Mouse (Mus musculus) Patski (cell line): ENCODE results near the gene Gm27021. TPM values are rescaled to one million over a fixed set of nuclear protein-coding genes. Genes with fewer than 3 reads are reported as not detected.

Source experiments
- ATAC-seq: fragments of 100-300 bp; one replicate; pipeline ENCODE4 v1.8.0; 2021
- CTCF ChIA-PET: fragments of 350-600 bp; sonication (Branson Sonifier 250); formaldehyde crosslinking; loops from one replicate; lab custom pipeline; 2022; ENCODE audit warnings: inconsistent platforms; lab: Charles Lee
- POLR2A ChIA-PET: fragments of 350-600 bp; sonication (Branson Sonifier 250); formaldehyde crosslinking; loops from one replicate; lab custom pipeline; 2022; ENCODE audit warnings: antibody characterized with exemption, inconsistent platforms; lab: Charles Lee
- DNase-seq: peaks from one replicate; pipeline ENCODE4 v3.0.0-alpha.2; 2011; ENCODE audit warnings: low read depth, low spot score
- H3K27me3 ChIP-seq: fragments of 371-371 bp; one replicate; pipeline ENCODE4 v1.5.1; 2021
- CTCF ChIP-seq: fragments of 100-300 bp; IDR thresholded peaks from one replicate; pipeline ENCODE4 v1.5.1; 2021
- in situ Hi-C: fragments of 300-500 bp; cut with MboI; formaldehyde crosslinking; loops from 3 replicates; pipeline ENCODE4 v1.11.1; 2018; ENCODE audit warnings: low pct_unique_long_range_greater_than_20kb, mixed read lengths
- polyA plus RNA-seq: library from polyadenylated mRNA; unstranded; gene quantifications from one replicate; pipeline ENCODE4 v1.2.3, GENCODE M21; 2021

Gene Gm27021
- polyA plus RNA-seq, 1 experiment from 2014 or later = 1.4 TPM

- ATAC-seq = no peak
- TF ChIP-seq CTCF = no peak
- in situ Hi-C loops = no loop called here
- CTCF ChIA-PET = interaction anchor here (1.0 to 2.4 kb wide), 7 partner anchors 9 to 262 kb away, joined by 3 to 9 read pairs (median 4); no protein-coding TSS in a partner anchor
- POLR2A ChIA-PET = interaction anchor here (0.8 to 1.1 kb wide), 3 partner anchors 23 to 50 kb away, joined by 3 to 8 read pairs (median 3); no protein-coding TSS in a partner anchor
- no peak for DNase-seq
- H3K27me3 ChIP-seq = no peaks in the 10 kb centered on the region
These were observed 105.1 kb downstream of the Gm27021 start for GRCm38 (mm10) chr8:120562680-120563347.

GRCm38 (mm10) chr8:120561539-120562435 is 106.1 kb downstream of the Gm27021 start:
- ATAC-seq (no peak), DNase-seq (no peak)
- TF ChIP-seq CTCF = no peak
- H3K27me3 ChIP-seq = no peaks in the 10 kb centered on the region
- ChIA-PET POLR2A (interaction anchor here (0.8 kb wide), 1 partner anchor 49 kb away, joined by 3 read pairs; no protein-coding TSS in a partner anchor), CTCF (interaction anchor here (0.9 to 2.4 kb wide), 4 partner anchors 8 to 41 kb away, joined by 3 to 9 read pairs (median 4); no protein-coding TSS in a partner anchor)
- in situ Hi-C loops = no loop called here

GRCm38 (mm10) chr8:120560535-120560934 is 107.3 kb downstream of the Gm27021 start:
- no peak for TF ChIP-seq CTCF
- ATAC-seq = no peak
- no peaks in the 10 kb centered on the region for H3K27me3 ChIP-seq
- no peak for DNase-seq
- in situ Hi-C loops = no loop called here
- ChIA-PET CTCF (no interaction called here), POLR2A (no interaction called here)

GRCm38 (mm10) chr8:120559654-120560053 is 108.2 kb downstream of the Gm27021 start:
- TF ChIP-seq CTCF = no peak
- in situ Hi-C loops = no loop called here
- ATAC-seq = no peak
- no peak for DNase-seq
- ChIA-PET CTCF (no interaction called here), POLR2A (no interaction called here)
- H3K27me3 ChIP-seq = no peaks in the 10 kb centered on the region

Other genes starting within 250 kb of the Gm27021 start
- gene Gins2, start 78.8 kb downstream of the Gm27021 start, polyA plus RNA-seq = 28.6 TPM
- gene 1190005I06Rik, start 20.4 kb downstream of the Gm27021 start, polyA plus RNA-seq = 3.7 TPM
- gene Cox4i1, start 143 bp upstream of the Gm27021 start, polyA plus RNA-seq = 1,640 TPM
- gene Emc8, start 494 bp upstream of the Gm27021 start, polyA plus RNA-seq = 106 TPM
- gene Irf8, start 68.3 kb upstream of the Gm27021 start, polyA plus RNA-seq = 0.44 TPM